8 mouse cellular contexts compared by ENCODE assay signal in the genomic region with DNA sequence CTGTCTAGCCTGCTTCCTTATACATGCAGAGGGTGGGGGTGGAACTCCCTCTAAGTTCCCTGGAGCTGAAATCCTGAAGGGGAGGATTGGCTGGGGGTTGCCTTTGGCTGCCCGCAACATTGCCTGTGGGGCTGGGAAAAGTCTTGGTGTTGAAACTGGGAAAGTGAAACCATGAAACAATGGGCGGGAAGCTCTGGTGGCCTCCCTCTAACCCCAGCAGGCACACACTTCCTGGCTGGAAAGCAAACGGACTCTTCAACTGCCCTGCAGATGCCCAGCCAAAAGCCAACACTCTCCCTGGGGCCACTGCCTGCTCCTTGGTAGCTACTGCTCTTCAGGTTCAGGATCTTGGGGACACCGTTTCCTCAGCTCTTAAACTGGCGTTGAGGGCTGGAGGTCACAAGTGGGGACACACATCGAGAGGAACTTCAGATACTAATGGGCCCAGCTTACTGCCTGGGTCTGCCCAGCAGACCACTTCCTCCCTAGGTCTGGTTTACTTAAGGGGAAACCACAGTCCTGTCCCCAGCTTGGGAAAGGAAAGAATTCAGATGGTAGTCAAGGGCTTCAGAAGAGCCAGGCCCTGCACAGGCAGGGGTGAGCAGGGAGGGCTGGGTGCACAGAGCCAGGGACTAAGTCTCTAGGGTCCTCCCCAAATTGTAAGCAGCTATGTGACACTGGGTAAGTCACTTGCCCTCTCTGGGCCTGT. TPM values are rescaled to one million over a fixed set of nuclear protein-coding genes. Genes with fewer than 3 reads are reported as not detected.
DNase-seq lines count a peak whose midpoint lies in the region; ATAC-seq lines count a peak whose summit lies in the region.

No protein-coding gene starts in this region.

- 0 out of 2 replicates have a peak overlapping the region, but pooled peaks have one; percentile 4 for H3K4me2 ChIP-seq in forebrain, embryonic 12.5 days
- no peak overlapping the region for H3K4me2 ChIP-seq in forebrain, embryonic 15.5 days (replicated peaks)
- H3K4me2 ChIP-seq in limb, embryonic 12.5 days = peak overlapping the region; percentile 84
- 0 out of 2 replicates have a peak overlapping the region, but pooled peaks have one; percentile 17 for H3K4me2 ChIP-seq in midbrain, embryonic 14.5 days (ENCODE audit: low read length)

- DNase-seq in embryo, embryonic 10 days (ENCODE audit: low spot score) = peak; percentile 43
- DNase-seq in heart, postnatal 4 days = peak; percentile 53
- no peak for DNase-seq in midbrain, embryonic 14.5 days
- DNase-seq in layer of hippocampus, adult 18-20 months (ENCODE audit: low spot score in 2 of 2) = no peak
- DNase-seq in layer of hippocampus, adult 9-11 months = no peak

- H3K9me3 ChIP-seq in forebrain, embryonic 12.5 days = no peaks in the 10 kb centered on the region
- H3K9me3 ChIP-seq in forebrain, embryonic 15.5 days = no peaks in the 10 kb centered on the region
- no peaks in the 10 kb centered on the region for H3K9me3 ChIP-seq in limb, embryonic 12.5 days
- H3K9me3 ChIP-seq in midbrain, embryonic 14.5 days (ENCODE audit: control insufficient read depth, low read length) = no peaks in the 10 kb centered on the region

- no peak for ATAC-seq in forebrain, embryonic 12.5 days (ENCODE audit: low FRiP score)
- no peak for ATAC-seq in forebrain, embryonic 15.5 days (replicated peaks)
- ATAC-seq in limb, embryonic 12.5 days (ENCODE audit: insufficient number of reproducible peaks, insufficient read depth, low FRiP score, low TSS enrichment, low read depth) = no peak
- ATAC-seq in midbrain, embryonic 14.5 days (ENCODE audit: low FRiP score, low TSS enrichment) = no peak

- no peak overlapping the region for H3K9ac ChIP-seq in forebrain, embryonic 12.5 days
- H3K9ac ChIP-seq in forebrain, embryonic 15.5 days (replicated peaks) = no peak overlapping the region
- H3K9ac ChIP-seq in limb, embryonic 12.5 days (replicated peaks) = peak overlapping the region; percentile 50; the same call in 1 of the 2 replicates
- H3K9ac ChIP-seq in midbrain, embryonic 14.5 days (replicated peaks; ENCODE audit: low read length) = no peak overlapping the region

- H3K27me3 ChIP-seq in forebrain, embryonic 12.5 days = peaks cover 9% of the 10 kb centered on the region; the same call in 1 of the 2 replicates
- no peaks in the 10 kb centered on the region for H3K27me3 ChIP-seq in forebrain, embryonic 15.5 days
- H3K27me3 ChIP-seq in limb, embryonic 12.5 days = no peaks in the 10 kb centered on the region
- H3K27me3 ChIP-seq in midbrain, embryonic 14.5 days (ENCODE audit: control insufficient read depth, insufficient read depth, low read length) = peaks cover 5% of the 10 kb centered on the region; the same call in 1 of the 2 replicates

- H3K4me1 ChIP-seq in forebrain, embryonic 12.5 days = peaks cover 32% of the 10 kb centered on the region
- H3K4me1 ChIP-seq in forebrain, embryonic 15.5 days = peaks cover 12% of the 10 kb centered on the region
- H3K4me1 ChIP-seq in limb, embryonic 12.5 days (replicated peaks) = peaks cover 34% of the 10 kb centered on the region
- peaks cover 6% of the 10 kb centered on the region; the same call in 1 of the 2 replicates for H3K4me1 ChIP-seq in midbrain, embryonic 14.5 days (ENCODE audit: control insufficient read depth, insufficient read depth, low read length)

- H3K36me3 ChIP-seq in forebrain, embryonic 12.5 days (replicated peaks) = peaks cover 28% of the 10 kb centered on the region
- peaks cover 14% of the 10 kb centered on the region for H3K36me3 ChIP-seq in forebrain, embryonic 15.5 days
- peaks cover 55% of the 10 kb centered on the region for H3K36me3 ChIP-seq in limb, embryonic 12.5 days
- H3K36me3 ChIP-seq in midbrain, embryonic 14.5 days (ENCODE audit: control insufficient read depth, insufficient read depth, low read length) = peaks cover 26% of the 10 kb centered on the region

- H3K4me3 ChIP-seq in forebrain, embryonic 12.5 days (replicated peaks) = no peak overlapping the region
- H3K4me3 ChIP-seq in forebrain, embryonic 15.5 days = no peak overlapping the region
- H3K4me3 ChIP-seq in limb, embryonic 12.5 days (replicated peaks) = peak overlapping the region; percentile 65
- H3K4me3 ChIP-seq in midbrain, embryonic 14.5 days (replicated peaks; ENCODE audit: low read depth, low read length) = no peak overlapping the region

- WGBS in forebrain, embryonic 12.5 days = 54% methylated on average over 6 of the region's 6 CpGs
- WGBS in forebrain, embryonic 15.5 days = 61% methylated on average over 6 of the region's 6 CpGs
- WGBS in limb, embryonic 12.5 days = 19% methylated on average over 6 of the region's 6 CpGs
- WGBS in midbrain, embryonic 14.5 days = 55% methylated on average over 6 of the region's 6 CpGs

- H3K27ac ChIP-seq in forebrain, embryonic 12.5 days = 0 out of 2 replicates have a peak overlapping the region, but pooled peaks have one; percentile 31
- no peak overlapping the region for H3K27ac ChIP-seq in forebrain, embryonic 15.5 days (replicated peaks)
- peak overlapping the region; percentile 82 for H3K27ac ChIP-seq in limb, embryonic 12.5 days
- no peak overlapping the region for H3K27ac ChIP-seq in midbrain, embryonic 14.5 days (replicated peaks; ENCODE audit: low read depth, low read length)

RNA-seq across cellular contexts. Expression of a gene that starts 1.5 kb away (rescaled TPM):
- 10.3 and 12.4 TPM in 2 replicates for polyA plus RNA-seq in forebrain, embryonic 12.5 days (2016; fragmentation: Nextera tagmentation; extraction: Ambion mirVana)
- 11.9 and 13.3 TPM in 2 replicates for polyA plus RNA-seq in forebrain, embryonic 15.5 days (2015; fragmentation: Nextera tagmentation; extraction: Ambion mirVana)
- total RNA-seq in heart, postnatal 4 days (2021) = 10 to 100 TPM; 19.2 to 22.9 TPM
- polyA plus RNA-seq in limb, embryonic 12.5 days (2016; fragmentation: Nextera tagmentation; extraction: Ambion mirVana) = 41.3 and 47.0 TPM in 2 replicates
- 7.4 and 11.0 TPM in 2 replicates for polyA plus RNA-seq in midbrain, embryonic 14.5 days (2014; fragmentation: Nextera tagmentation; extraction: Ambion mirVana)
- 10 to 100 TPM; 17.4 to 20.6 TPM for total RNA-seq in layer of hippocampus, adult 18-20 months (2021)

RNA-seq across cellular contexts. Expression of a gene that starts 7.2 kb away (rescaled TPM):
- 166 and 168 TPM in 2 replicates for polyA plus RNA-seq in forebrain, embryonic 12.5 days (2016; fragmentation: Nextera tagmentation; extraction: Ambion mirVana)
- 195 and 201 TPM in 2 replicates for polyA plus RNA-seq in forebrain, embryonic 15.5 days (2015; fragmentation: Nextera tagmentation; extraction: Ambion mirVana)
- total RNA-seq in heart, postnatal 4 days (2021) = 100 to 1,000 TPM; 290 to 307 TPM
- polyA plus RNA-seq in limb, embryonic 12.5 days (2016; fragmentation: Nextera tagmentation; extraction: Ambion mirVana) = 242 and 257 TPM in 2 replicates
- polyA plus RNA-seq in midbrain, embryonic 14.5 days (2014; fragmentation: Nextera tagmentation; extraction: Ambion mirVana) = 261 and 304 TPM in 2 replicates
- 100 to 1,000 TPM; 144 to 147 TPM for total RNA-seq in layer of hippocampus, adult 18-20 months (2021)

RNA-seq across cellular contexts. Expression of a gene that starts 24.2 kb away (rescaled TPM):
- polyA plus RNA-seq in forebrain, embryonic 12.5 days (2016; fragmentation: Nextera tagmentation; extraction: Ambion mirVana) = 0.64 and 0.69 TPM in 2 replicates
- 1.5 and 1.8 TPM in 2 replicates for polyA plus RNA-seq in forebrain, embryonic 15.5 days (2015; fragmentation: Nextera tagmentation; extraction: Ambion mirVana)
- 1 to 10 TPM; 1.6 to 1.9 TPM for total RNA-seq in heart, postnatal 4 days (2021)
- polyA plus RNA-seq in limb, embryonic 12.5 days (2016; fragmentation: Nextera tagmentation; extraction: Ambion mirVana) = 0.60 and 0.65 TPM in 2 replicates
- 0.84 and 1.1 TPM in 2 replicates for polyA plus RNA-seq in midbrain, embryonic 14.5 days (2014; fragmentation: Nextera tagmentation; extraction: Ambion mirVana)
- 1 to 10 TPM; 3.2 to 3.5 TPM for total RNA-seq in layer of hippocampus, adult 18-20 months (2021)

RNA-seq across cellular contexts. Expression of a gene that starts 29.6 kb away (rescaled TPM):
- 4.8 TPM in 2 replicates for polyA plus RNA-seq in forebrain, embryonic 12.5 days (2016; fragmentation: Nextera tagmentation; extraction: Ambion mirVana)
- 6.6 and 6.9 TPM in 2 replicates for polyA plus RNA-seq in forebrain, embryonic 15.5 days (2015; fragmentation: Nextera tagmentation; extraction: Ambion mirVana)
- total RNA-seq in heart, postnatal 4 days (2021) = 10 to 100 TPM; 15.1 to 15.4 TPM
- 11.7 and 12.1 TPM in 2 replicates for polyA plus RNA-seq in limb, embryonic 12.5 days (2016; fragmentation: Nextera tagmentation; extraction: Ambion mirVana)
- polyA plus RNA-seq in midbrain, embryonic 14.5 days (2014; fragmentation: Nextera tagmentation; extraction: Ambion mirVana) = 3.7 and 13.4 TPM in 2 replicates
- total RNA-seq in layer of hippocampus, adult 18-20 months (2021) = 10 to 100 TPM; 13.6 to 15.9 TPM

RNA-seq across cellular contexts. Expression of a gene that starts 53.0 kb away (rescaled TPM):
- not detected in 2 replicates for polyA plus RNA-seq in forebrain, embryonic 12.5 days (2016; fragmentation: Nextera tagmentation; extraction: Ambion mirVana)
- not detected in 2 replicates for polyA plus RNA-seq in forebrain, embryonic 15.5 days (2015; fragmentation: Nextera tagmentation; extraction: Ambion mirVana)
- total RNA-seq in heart, postnatal 4 days (2021) = under 1 TPM; 0.17 to 0.18 TPM
- polyA plus RNA-seq in limb, embryonic 12.5 days (2016; fragmentation: Nextera tagmentation; extraction: Ambion mirVana) = not detected in 2 replicates
- polyA plus RNA-seq in midbrain, embryonic 14.5 days (2014; fragmentation: Nextera tagmentation; extraction: Ambion mirVana) = not detected in 2 replicates
- not detected for total RNA-seq in layer of hippocampus, adult 18-20 months (2021)

Comparison
In these comparisons a context has a peak if more than half of its experiments do, and no peak if none do; other contexts are left out.
1. H3K27ac ChIP-seq: peak in forebrain, embryonic 12.5 days (single experiment) and limb, embryonic 12.5 days (single experiment); none in forebrain, embryonic 15.5 days (single experiment) and midbrain, embryonic 14.5 days (single experiment).
2. DNase-seq: peak in embryo, embryonic 10 days (single experiment) and heart, postnatal 4 days (single experiment); none in midbrain, embryonic 14.5 days (single experiment), layer of hippocampus, adult 18-20 months (0 of 2) and layer of hippocampus, adult 9-11 months (single experiment).